Mouse (Mus musculus) G1E (cell line): Measurements from ENCODE around the gene Erc2. TPM values are rescaled to one million over a fixed set of nuclear protein-coding genes. Genes with fewer than 3 reads are reported as not detected.

ENCODE experiments used
- ATAC-seq: 2 replicates; pipeline ENCODE4 v1.8.0; 2016; ENCODE audit warnings: mild to moderate bottlenecking; ENCODE audit not compliant: insufficient number of reproducible peaks, poor library complexity, low FRiP score, severe bottlenecking; ENCODE audit errors: extremely low read depth
- DNase-seq: peaks from one replicate; pipeline ENCODE4 v3.0.0; 2012; ENCODE audit warnings: low spot score
- H3K27me3 ChIP-seq: 2 replicates; pipeline ENCODE4 v1.6.1; 2012; ENCODE audit warnings: mild to moderate bottlenecking, low read length, inconsistent platforms; ENCODE audit not compliant: insufficient read depth
- H3K36me3 ChIP-seq: replicated peaks from 2 replicates; pipeline ENCODE3; 2012; ENCODE audit warnings: mild to moderate bottlenecking, inconsistent platforms
- H3K4me1 ChIP-seq: 2 replicates; pipeline ENCODE4 v1.6.1; 2012; ENCODE audit warnings: low read depth, low read length, inconsistent platforms, mixed read lengths; ENCODE audit not compliant: insufficient read depth
- H3K4me3 ChIP-seq: 2 replicates; pipeline ENCODE4 v1.5.1; 2012; ENCODE audit warnings: low read depth, mild to moderate bottlenecking, inconsistent platforms, low read length, moderate library complexity, mixed read lengths
- H3K9me3 ChIP-seq: replicated peaks from 2 replicates; pipeline ENCODE4 v1.6.1; 2012; ENCODE audit warnings: inconsistent platforms
- CTCF ChIP-seq: IDR thresholded peaks from 2 replicates; pipeline ENCODE4 v1.5.1; 2012; ENCODE audit warnings: low read depth, low read length, inconsistent platforms, mixed read lengths
- GATA1 ChIP-seq: IDR thresholded peaks from 2 replicates; pipeline ENCODE4 v1.6.1; 2012; ENCODE audit warnings: borderline replicate concordance, low read length, inconsistent platforms, mixed read lengths
- GATA2 ChIP-seq: IDR thresholded peaks from 2 replicates; pipeline ENCODE4 v1.6.1; 2012; ENCODE audit warnings: low read depth, low read length, inconsistent platforms, borderline replicate concordance
- POLR2AphosphoS5 ChIP-seq: IDR thresholded peaks from 2 replicates; pipeline ENCODE4 v1.6.1; 2012; ENCODE audit warnings: low read depth, low read length, inconsistent platforms; ENCODE audit not compliant: insufficient replicate concordance
- TAL1 ChIP-seq: conservative IDR thresholded peaks from 2 replicates; pipeline ENCODE4 v1.6.1; 2012; ENCODE audit warnings: low read depth, low read length, inconsistent platforms, mixed read lengths
- polyA plus RNA-seq: library from polyadenylated mRNA; stranded (reverse); fragments of >175 nt; gene quantifications from 2 replicates; pipeline ENCODE4 v1.2.3, GENCODE M21; 2012
- total RNA-seq, 2 experiments: library from RNA; stranded (forward) in 1 of 2; stranded (reverse) in 1 of 2; fragments of 200-1000 nt in 1 of 2; fragments of >200 nt in 1 of 2; fragmentation: Nextera tagmentation in 1 of 2; gene quantifications; 2 replicates each; pipeline ENCODE4 v1.2.3; 2014 to 2017

The Erc2 gene
- total and polyA plus RNA-seq, 3 experiments = 0.49 TPM; not detected in 2

- TF ChIP-seq GATA2 = no peak
- TF ChIP-seq CTCF = no peak
- TF ChIP-seq TAL1 = no peak
- TF ChIP-seq GATA1 = no peak
- no peak for TF ChIP-seq POLR2AphosphoS5
- no peak for ATAC-seq
- Histone ChIP-seq H3K27me3 (no peaks in the 10 kb centered on the region), H3K4me3 (no peak overlapping the region), H3K36me3 (no peaks in the 10 kb centered on the region), H3K4me1 (no peaks in the 10 kb centered on the region), H3K9me3 (peaks cover 74% of the 10 kb centered on the region)
- no peak for DNase-seq
These were observed 794.8 kb downstream of the Erc2 start for GRCm38 (mm10) chr14:28417019-28417418.

- Histone ChIP-seq H3K9me3 (peaks cover 69% of the 10 kb centered on the region), H3K4me3 (no peak overlapping the region), H3K4me1 (no peaks in the 10 kb centered on the region), H3K27me3 (no peaks in the 10 kb centered on the region), H3K36me3 (no peaks in the 10 kb centered on the region)
- ATAC-seq (no peak), DNase-seq (no peak)
- TF ChIP-seq POLR2AphosphoS5 (no peak), GATA2 (no peak), TAL1 (no peak), CTCF (no peak), GATA1 (no peak)
These were observed 796.3 kb downstream of the Erc2 start for GRCm38 (mm10) chr14:28418497-28418896.

- Histone ChIP-seq H3K36me3 (no peaks in the 10 kb centered on the region), H3K9me3 (peaks cover 67% of the 10 kb centered on the region), H3K4me1 (no peaks in the 10 kb centered on the region), H3K4me3 (no peak overlapping the region), H3K27me3 (no peaks in the 10 kb centered on the region)
- DNase-seq (no peak), ATAC-seq (no peak)
- TF ChIP-seq CTCF (no peak), TAL1 (no peak), GATA1 (no peak), GATA2 (no peak), POLR2AphosphoS5 (no peak)
These were observed 797.0 kb downstream of the Erc2 start for GRCm38 (mm10) chr14:28419188-28419587.

- no peak overlapping the region for H3K4me3 ChIP-seq
- no peak for ATAC-seq
- TF ChIP-seq CTCF = no peak
- no peak for TF ChIP-seq GATA1
- TF ChIP-seq POLR2AphosphoS5 = no peak
- TF ChIP-seq GATA2 = no peak
These were observed 798.4 kb downstream of the Erc2 start for GRCm38 (mm10) chr14:28420596-28420995.

GRCm38 (mm10) chr14:28426610-28427009 lies 804.4 kb downstream of the Erc2 start:
- peaks cover 29% of the 10 kb centered on the region for H3K9me3 ChIP-seq
- no peak for ATAC-seq
- H3K4me3 ChIP-seq = no peak overlapping the region
- no peak for TF ChIP-seq POLR2AphosphoS5
- TF ChIP-seq CTCF = no peak
- TF ChIP-seq GATA2 = no peak
- no peak for TF ChIP-seq TAL1
- no peak for TF ChIP-seq GATA1
- no peaks in the 10 kb centered on the region for H3K4me1 ChIP-seq
- no peaks in the 10 kb centered on the region for H3K36me3 ChIP-seq
- H3K27me3 ChIP-seq = no peaks in the 10 kb centered on the region
- DNase-seq = no peak

More at GRCm38 (mm10) chr14:28420596-28420995, 798.4 kb downstream of the Erc2 start:
- H3K9me3 ChIP-seq = peaks cover 60% of the 10 kb centered on the region
- no peaks in the 10 kb centered on the region for H3K27me3 ChIP-seq
- DNase-seq = no peak
- no peaks in the 10 kb centered on the region for H3K4me1 ChIP-seq
- no peaks in the 10 kb centered on the region for H3K36me3 ChIP-seq

GRCm38 (mm10) chr14:28431703-28432309 lies 809.6 kb downstream of the Erc2 start:
- ATAC-seq = no peak
- no peak for TF ChIP-seq CTCF
- TF ChIP-seq GATA1 = no peak
- no peak for TF ChIP-seq POLR2AphosphoS5

DNA sequence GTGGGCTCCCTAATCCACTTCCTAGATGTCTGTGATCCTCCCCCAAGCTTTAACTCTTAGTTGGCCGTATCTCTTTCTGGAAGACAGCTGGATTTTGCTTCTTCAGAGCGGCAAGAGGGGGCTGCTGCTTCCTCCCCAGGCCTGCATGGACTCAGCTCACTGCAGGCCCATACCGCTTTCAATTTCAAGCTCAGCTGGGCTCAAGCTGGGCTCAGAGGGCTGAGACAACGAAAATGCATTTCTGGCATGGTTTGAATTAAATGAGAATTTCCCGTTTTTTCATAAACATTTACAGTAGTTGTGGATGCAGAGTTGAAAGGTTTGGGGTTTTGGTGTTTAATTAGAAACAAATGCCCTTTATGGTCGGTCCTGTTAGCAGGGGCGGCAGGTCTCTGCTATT lies 812.8 kb downstream of the Erc2 start:
- no peaks in the 10 kb centered on the region for H3K36me3 ChIP-seq
- DNase-seq = no peak
- H3K4me1 ChIP-seq = no peaks in the 10 kb centered on the region
- peaks cover 32% of the 10 kb centered on the region for H3K9me3 ChIP-seq
- no peaks in the 10 kb centered on the region for H3K27me3 ChIP-seq
- TF ChIP-seq GATA2 = no peak
- no peak for TF ChIP-seq TAL1
- ATAC-seq = no peak
- no peak overlapping the region for H3K4me3 ChIP-seq

More at GRCm38 (mm10) chr14:28431703-28432309, 809.6 kb downstream of the Erc2 start:
- peaks cover 33% of the 10 kb centered on the region for H3K9me3 ChIP-seq
- no peak for DNase-seq
- H3K36me3 ChIP-seq = no peaks in the 10 kb centered on the region
- H3K4me1 ChIP-seq = no peaks in the 10 kb centered on the region
- H3K27me3 ChIP-seq = no peaks in the 10 kb centered on the region
- no peak overlapping the region for H3K4me3 ChIP-seq
